Mouse (Mus musculus) heart, postnatal 0 days (tissue): ENCODE results near the gene Fam193a. TPM values are rescaled to one million over a fixed set of nuclear protein-coding genes. Genes with fewer than 3 reads are reported as not detected.

Source experiments
- ATAC-seq: fragments of 200-750 bp; cut with Nextera tagmentation; 2 replicates; pipeline ENCODE4 v1.8.0; 2017; ENCODE audit warnings: low read depth, moderate number of reproducible peaks, moderate library complexity; ENCODE audit not compliant: insufficient read depth
- DNase-seq: peaks from one replicate; pipeline ENCODE4 v3.0.0-alpha.2; 2016; ENCODE audit warnings: low spot score
- H3K27ac ChIP-seq: fragments of 300-500 bp; sonication (generic); 2 replicates; pipeline ENCODE4 v1.5.1; 2014; ENCODE audit warnings: low read depth, mild to moderate bottlenecking
- H3K27me3 ChIP-seq: fragments of 300-500 bp; sonication (generic); 2 replicates; pipeline ENCODE4 v1.6.1; 2014; ENCODE audit warnings: low read length, mixed read lengths; ENCODE audit not compliant: control insufficient read depth, insufficient read depth
- H3K36me3 ChIP-seq: fragments of 300-500 bp; sonication (generic); replicated peaks from 2 replicates; pipeline ENCODE4 v1.6.1; 2014; ENCODE audit warnings: low read length, mixed read lengths; ENCODE audit not compliant: control insufficient read depth, insufficient read depth
- H3K4me1 ChIP-seq: fragments of 300-500 bp; sonication (generic); 2 replicates; pipeline ENCODE4 v1.6.1; 2014; ENCODE audit warnings: antibody characterized with exemption; ENCODE audit not compliant: control insufficient read depth, insufficient read depth
- H3K4me2 ChIP-seq: fragments of 300-500 bp; sonication (generic); 2 replicates; pipeline ENCODE4 v1.6.1; 2014; ENCODE audit warnings: low read depth, mild to moderate bottlenecking, low read length, moderate library complexity
- H3K4me3 ChIP-seq: fragments of 300-500 bp; sonication (generic); 2 replicates; pipeline ENCODE4 v1.5.1; 2014; ENCODE audit warnings: low read depth, low read length
- H3K9ac ChIP-seq: fragments of 300-500 bp; sonication (generic); replicated peaks from 2 replicates; pipeline ENCODE4 v1.6.1; 2014; ENCODE audit warnings: low read depth, low read length, mixed read lengths
- H3K9me3 ChIP-seq: fragments of 300-500 bp; sonication (generic); replicated peaks from 2 replicates; pipeline ENCODE4 v1.6.1; 2016; ENCODE audit warnings: low read length; ENCODE audit not compliant: control insufficient read depth
- CTCF ChIP-seq: IDR thresholded peaks from 2 replicates; pipeline ENCODE4 v1.5.1; 2016; ENCODE audit warnings: antibody characterized with exemption, control low read depth, low read depth
- EP300 ChIP-seq: IDR thresholded peaks from 2 replicates; pipeline ENCODE4 v1.6.1; 2016; ENCODE audit warnings: antibody characterized with exemption, low read depth
- WGBS: fragments of 180-500 bp; shearing (Covaris S2); extraction: QIAGEN DNeasy Blood & Tissue Kit; methylation state at CpG from one replicate; pipeline ENCODE4 v1.1.7; 2014; 5-methylcytosine and 5-hydroxymethylcytosine counted together
- polyA plus RNA-seq: library from polyadenylated mRNA; unstranded; fragments of >200 nt; fragmentation: Nextera tagmentation; extraction: Ambion mirVana; gene quantifications from 2 replicates; pipeline ENCODE4 v1.2.1, GENCODE M21; 2015
- total RNA-seq: library from RNA; depleted of rRNA; stranded (reverse); fragments of >200 nt; gene quantifications from 2 replicates; pipeline ENCODE4 v1.2.3, GENCODE M21; 2014; ENCODE audit warnings: low replicate concordance

Fam193a gene
- total and polyA plus RNA-seq, 2 experiments from 2014 or later: 5.4 to 31.0 TPM

DNA sequence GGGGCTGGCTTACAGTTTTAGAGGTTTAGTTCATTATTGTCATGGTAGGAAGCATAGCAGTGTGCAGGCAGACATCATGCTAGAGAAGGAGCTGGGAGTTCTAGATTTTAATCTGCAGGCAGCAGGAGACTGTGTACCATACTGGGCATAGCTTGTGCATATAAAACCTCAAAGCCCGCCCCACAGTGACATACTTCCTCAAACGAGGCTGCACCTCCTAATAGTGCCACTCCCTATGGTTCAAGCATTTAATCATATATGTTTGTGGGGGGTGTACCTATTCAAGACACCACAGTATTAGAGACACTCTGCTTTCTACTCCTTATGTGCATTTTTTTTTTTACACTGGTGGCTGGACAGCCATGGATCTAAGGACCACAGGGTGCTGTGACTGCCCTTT lies 39.6 kb upstream of the Fam193a start:
- Histone ChIP-seq H3K4me3 (no peak overlapping the region), H3K27me3 (0 out of 2 replicates have a peak, but pooled peaks cover 4% of the 10 kb centered on the region), H3K4me1 (peaks cover 1% of the 10 kb centered on the region), H3K9ac (no peak overlapping the region), H3K9me3 (no peaks in the 10 kb centered on the region), H3K36me3 (no peaks in the 10 kb centered on the region; the same call in 1 of the 2 replicates), H3K4me2 (no peak overlapping the region), H3K27ac (no peak overlapping the region)
- no peak for DNase-seq
- ATAC-seq: no peak
- TF ChIP-seq EP300 (no peak), CTCF (no peak)
- WGBS: 82% methylated on average over 2 of the region's 2 CpGs

DNA sequence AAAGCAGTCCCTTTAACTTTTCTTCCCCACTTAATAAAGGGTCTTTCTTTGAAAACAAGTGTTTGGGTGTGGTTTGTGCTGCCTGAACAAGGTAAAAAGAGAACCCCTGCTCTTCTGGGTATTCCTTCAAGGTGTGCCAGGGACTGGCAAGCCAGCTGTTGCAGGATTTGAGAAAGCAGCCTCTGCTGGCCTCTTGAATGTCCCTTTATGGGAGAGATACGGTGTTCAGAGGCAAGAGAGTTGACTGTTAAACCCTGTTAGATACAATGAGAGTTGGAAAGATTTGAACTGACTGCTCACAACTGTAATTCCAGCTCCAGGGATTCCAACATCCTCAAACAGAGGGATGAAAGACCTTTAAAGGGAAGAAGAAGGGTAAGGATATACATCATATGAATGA lies 35.7 kb upstream of the Fam193a start:
- ATAC-seq (no peak), DNase-seq (no peak)
- Histone ChIP-seq H3K36me3 (peaks cover 1% of the 10 kb centered on the region; the same call in 1 of the 2 replicates), H3K4me2 (no peak overlapping the region), H3K9ac (no peak overlapping the region), H3K27me3 (no peaks in the 10 kb centered on the region), H3K9me3 (no peaks in the 10 kb centered on the region), H3K4me1 (peaks cover 17% of the 10 kb centered on the region), H3K4me3 (no peak overlapping the region), H3K27ac (no peak overlapping the region)
- no peak for TF ChIP-seq EP300
- TF ChIP-seq CTCF: no peak
- 78% methylated on average over 1 of the region's 1 CpGs for WGBS

- Histone ChIP-seq H3K36me3 (peaks cover 4% of the 10 kb centered on the region; the same call in 1 of the 2 replicates), H3K27me3 (no peaks in the 10 kb centered on the region), H3K4me3 (peak overlapping the region; percentile 73), H3K27ac (peak overlapping the region; percentile 88), H3K4me1 (peaks cover 17% of the 10 kb centered on the region), H3K4me2 (peak overlapping the region; percentile 80), H3K9ac (peak overlapping the region; percentile 80), H3K9me3 (no peaks in the 10 kb centered on the region)
- no peak for DNase-seq
- TF ChIP-seq CTCF (no peak), EP300 (no peak)
- WGBS: 1% methylated on average over 21 of the region's 21 CpGs
- peak; percentile 37 for ATAC-seq
Measured at GRCm38 (mm10) chr5:34335539-34336096, 34.1 kb upstream of the Fam193a start.

DNA sequence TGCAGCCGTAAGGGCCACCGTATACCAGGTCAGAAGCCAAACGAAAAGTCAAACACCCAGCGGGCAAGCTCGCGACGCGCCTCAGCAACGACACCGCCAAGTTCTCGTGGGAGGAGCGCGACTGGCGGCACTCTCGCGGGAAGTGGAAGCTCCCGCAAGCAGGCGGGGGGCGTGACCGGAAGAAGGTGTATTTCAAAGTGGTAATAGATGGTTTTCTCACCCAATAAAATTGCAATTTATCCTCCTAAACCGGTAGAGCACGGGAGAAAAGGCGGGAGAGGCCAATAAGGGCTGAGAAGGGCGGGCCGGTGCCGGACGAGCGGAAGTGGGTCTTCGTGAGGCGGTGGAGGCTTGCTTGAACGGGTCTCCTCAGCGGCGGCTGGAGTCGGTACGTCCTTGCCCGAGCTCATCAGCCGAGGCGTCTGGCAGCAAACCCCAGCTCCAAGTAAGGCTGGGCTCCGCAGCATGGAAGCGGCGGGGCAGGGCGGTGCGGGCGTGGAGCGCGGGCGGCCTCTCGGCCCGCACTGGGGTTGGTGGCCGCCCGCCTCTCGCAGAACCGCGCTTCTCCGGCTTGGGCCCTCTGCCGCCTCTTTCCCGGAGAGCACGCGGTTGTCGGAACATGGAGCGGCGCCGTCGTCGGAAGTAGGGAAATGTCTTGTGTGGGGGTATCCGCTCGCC lies 33.5 kb upstream of the Fam193a start, which contains the start of gene Rnf4:
Gene Rnf4, plus strand, starts transcription at position 193 of the 678 bp plus-strand sequence.
- Histone ChIP-seq H3K4me1 (peaks cover 21% of the 10 kb centered on the region), H3K4me3 (peak within 1 kb of the TSS; percentile 73), H3K9ac (peak within 1 kb of the TSS; percentile 98), H3K27me3 (no peaks in the 10 kb centered on the region), H3K9me3 (no peaks in the 10 kb centered on the region), H3K4me2 (peak within 1 kb of the TSS; percentile 80), H3K36me3 (peaks cover 4% of the 10 kb centered on the region; the same call in 1 of the 2 replicates), H3K27ac (peak within 1 kb of the TSS; percentile 90)
- TF ChIP-seq EP300 (peak; percentile 82), CTCF (no peak)
- under 1% methylated on average over 53 of the region's 67 CpGs for WGBS
- ATAC-seq (peak; percentile 95), DNase-seq (peak; percentile 100)

GRCm38 (mm10) chr5:34336775-34337450 lies 32.8 kb upstream of the Fam193a start:
- Histone ChIP-seq H3K4me2 (peak overlapping the region; percentile 75), H3K9me3 (no peaks in the 10 kb centered on the region), H3K27ac (peak overlapping the region; percentile 90), H3K4me1 (peaks cover 24% of the 10 kb centered on the region), H3K36me3 (peaks cover 4% of the 10 kb centered on the region; the same call in 1 of the 2 replicates), H3K27me3 (no peaks in the 10 kb centered on the region), H3K9ac (peak overlapping the region; percentile 98), H3K4me3 (peak overlapping the region; percentile 73)
- TF ChIP-seq CTCF (no peak), EP300 (peak; percentile 12; the same call in 1 of the 2 replicates)
- ATAC-seq: peak; percentile 56
- peak; percentile 65 for DNase-seq
- WGBS: under 1% methylated on average over 42 of the region's 42 CpGs
